Mouse (Mus musculus) ES-Bruce4 (cell line): ENCODE measurements around the gene Dab1. TPM values are rescaled to one million over a fixed set of nuclear protein-coding genes. Genes with fewer than 3 reads are reported as not detected.

ENCODE experiments used
- H3K27ac ChIP-seq: 2 replicates; pipeline ENCODE4 v1.5.1; 2012; ENCODE audit warnings: low read length, inconsistent platforms; ENCODE audit not compliant: insufficient read depth
- H3K27me3 ChIP-seq: 2 replicates; pipeline ENCODE4 v1.6.1; 2012; ENCODE audit warnings: mild to moderate bottlenecking, low read length, inconsistent platforms; ENCODE audit not compliant: control insufficient read depth, poor library complexity, insufficient read depth, severe bottlenecking
- H3K36me3 ChIP-seq: 2 replicates; pipeline ENCODE4 v1.6.1; 2012; ENCODE audit warnings: inconsistent platforms, mild to moderate bottlenecking, low read length, moderate library complexity; ENCODE audit not compliant: control insufficient read depth, poor library complexity, insufficient read depth, severe bottlenecking
- H3K4me1 ChIP-seq: one replicate; pipeline ENCODE4 v1.8.1; 2011; ENCODE audit warnings: low read length; ENCODE audit not compliant: control insufficient read depth, insufficient read depth
- H3K4me3 ChIP-seq: 2 replicates; pipeline ENCODE4 v1.5.1; 2011; ENCODE audit warnings: low read depth, mild to moderate bottlenecking, low read length
- H3K9ac ChIP-seq: 2 replicates; pipeline ENCODE4 v1.6.1; 2012; ENCODE audit warnings: low read depth, mild to moderate bottlenecking, inconsistent platforms; ENCODE audit not compliant: poor library complexity, severe bottlenecking
- H3K9me3 ChIP-seq: replicated peaks from 2 replicates; pipeline ENCODE4 v1.6.1; 2012; ENCODE audit warnings: mild to moderate bottlenecking, low read length, inconsistent platforms; ENCODE audit not compliant: control insufficient read depth, poor library complexity, insufficient read depth, severe bottlenecking
- CTCF ChIP-seq: IDR thresholded peaks from one replicate; pipeline ENCODE4 v1.8.1; 2011; ENCODE audit warnings: low read depth, low read length
- EP300 ChIP-seq: IDR thresholded peaks from 2 replicates; pipeline ENCODE4 v1.6.1; 2011; ENCODE audit warnings: low read depth, low read length; ENCODE audit not compliant: insufficient read depth
- POLR2A ChIP-seq: IDR thresholded peaks from one replicate; pipeline ENCODE4 v1.8.1; 2011; ENCODE audit warnings: low read length; ENCODE audit not compliant: insufficient read depth
- polyA plus RNA-seq: library from polyadenylated mRNA; stranded (reverse); fragments of >200 nt; gene quantifications from 2 replicates; pipeline ENCODE4 v1.2.4, GENCODE M21; 2011; ENCODE audit warnings: low read depth; ENCODE audit not compliant: missing spikeins, insufficient read depth, insufficient read length

The Dab1 gene
- polyA plus RNA-seq, 1 experiment: 4.8 TPM

GRCm38 (mm10) chr4:104036091-104036490 lies 416.9 kb downstream of the Dab1 start:
- H3K9ac ChIP-seq: no peak overlapping the region
- no peak overlapping the region for H3K27ac ChIP-seq
- no peaks in the 10 kb centered on the region for H3K4me1 ChIP-seq
- H3K27me3 ChIP-seq: no peaks in the 10 kb centered on the region
- no peak for TF ChIP-seq EP300
- TF ChIP-seq CTCF: no peak
- TF ChIP-seq POLR2A: no peak
- no peaks in the 10 kb centered on the region for H3K36me3 ChIP-seq
- H3K4me3 ChIP-seq: no peak overlapping the region
- H3K9me3 ChIP-seq: no peaks in the 10 kb centered on the region

- Histone ChIP-seq H3K4me1 (no peaks in the 10 kb centered on the region), H3K27ac (no peak overlapping the region), H3K9me3 (no peaks in the 10 kb centered on the region), H3K36me3 (no peaks in the 10 kb centered on the region), H3K9ac (no peak overlapping the region), H3K4me3 (no peak overlapping the region), H3K27me3 (no peaks in the 10 kb centered on the region)
- TF ChIP-seq POLR2A (no peak), EP300 (no peak), CTCF (no peak)
Measured at GRCm38 (mm10) chr4:104039588-104039987, 420.4 kb downstream of the Dab1 start.

- TF ChIP-seq CTCF: no peak
- no peak for TF ChIP-seq POLR2A
- no peak for TF ChIP-seq EP300
Measured at GRCm38 (mm10) chr4:104043441-104043840, 424.3 kb downstream of the Dab1 start.

GRCm38 (mm10) chr4:104044634-104045033 lies 425.5 kb downstream of the Dab1 start:
- H3K27ac ChIP-seq: no peak overlapping the region
- H3K4me3 ChIP-seq: no peak overlapping the region
- H3K9me3 ChIP-seq: no peaks in the 10 kb centered on the region
- no peaks in the 10 kb centered on the region for H3K27me3 ChIP-seq
- TF ChIP-seq EP300 (no peak), CTCF (no peak), POLR2A (no peak)
- H3K9ac ChIP-seq: no peak overlapping the region
- no peaks in the 10 kb centered on the region for H3K36me3 ChIP-seq
- H3K4me1 ChIP-seq: no peaks in the 10 kb centered on the region

More at GRCm38 (mm10) chr4:104043441-104043840, 424.3 kb downstream of the Dab1 start:
- no peaks in the 10 kb centered on the region for H3K36me3 ChIP-seq
- no peaks in the 10 kb centered on the region for H3K9me3 ChIP-seq
- no peaks in the 10 kb centered on the region for H3K27me3 ChIP-seq
- H3K9ac ChIP-seq: no peak overlapping the region
- H3K4me3 ChIP-seq: no peak overlapping the region
- no peaks in the 10 kb centered on the region for H3K4me1 ChIP-seq
- H3K27ac ChIP-seq: no peak overlapping the region

GRCm38 (mm10) chr4:104047966-104048804 lies 429.0 kb downstream of the Dab1 start:
- no peak overlapping the region for H3K27ac ChIP-seq
- TF ChIP-seq EP300 (no peak), CTCF (no peak), POLR2A (no peak)
- no peaks in the 10 kb centered on the region for H3K4me1 ChIP-seq
- H3K36me3 ChIP-seq: no peaks in the 10 kb centered on the region
- H3K4me3 ChIP-seq: no peak overlapping the region
- no peaks in the 10 kb centered on the region for H3K27me3 ChIP-seq
- no peaks in the 10 kb centered on the region for H3K9me3 ChIP-seq
- no peak overlapping the region for H3K9ac ChIP-seq

GRCm38 (mm10) chr4:104057116-104057515 lies 438.0 kb downstream of the Dab1 start:
- Histone ChIP-seq H3K4me3 (no peak overlapping the region), H3K4me1 (no peaks in the 10 kb centered on the region), H3K27ac (no peak overlapping the region), H3K36me3 (no peaks in the 10 kb centered on the region), H3K9me3 (no peaks in the 10 kb centered on the region), H3K9ac (no peak overlapping the region), H3K27me3 (no peaks in the 10 kb centered on the region)
- TF ChIP-seq EP300: no peak
- no peak for TF ChIP-seq POLR2A
- no peak for TF ChIP-seq CTCF
